18 mouse cellular contexts compared by ENCODE assay signal in genomic region chr1:74750683-74751082, GRCm38 (mm10). TPM values are rescaled to one million over a fixed set of nuclear protein-coding genes. Genes with fewer than 3 reads are reported as not detected.
DNase-seq lines count a peak whose midpoint lies in the region; ATAC-seq and TF ChIP-seq lines count a peak whose summit lies in the region.
"Had no signal": no experiment of that assay in that cellular context is flagged by ENCODE, and none has a peak within 500 bp of the region (broad histone marks: within the 10 kb centered on the region; RNA-seq: fewer than 3 reads in every experiment).

No protein-coding gene starts in this region.

- H3K4me2 ChIP-seq in hindbrain, postnatal 0 days (ENCODE audit: low read depth, low read length) = no peak overlapping the region
- no peak overlapping the region for H3K4me2 ChIP-seq in hindbrain, embryonic 12.5 days (replicated peaks)
- H3K4me2 ChIP-seq: heart, embryonic 13.5 days; liver, embryonic 13.5 days; midbrain, embryonic 12.5 days had no signal

- no peak for TF ChIP-seq CTCF in hindbrain, postnatal 0 days (IDR thresholded peaks at IDR 0.05; ENCODE audit: low read depth)
- TF ChIP-seq CTCF in lung, adult 2 months (IDR thresholded peaks at IDR 0.05; ENCODE audit: insufficient read depth, low read length) = no peak

- no peak overlapping the region for H3K27ac ChIP-seq in hindbrain, postnatal 0 days
- H3K27ac ChIP-seq in hindbrain, embryonic 12.5 days = no peak overlapping the region
- H3K27ac ChIP-seq: hindbrain, embryonic 10.5 days; liver, embryonic 13.5 days; macrophage; midbrain, embryonic 12.5 days had no signal

- peaks cover 18% of the 10 kb centered on the region; the same call in 1 of the 2 replicates for H3K27me3 ChIP-seq in hindbrain, postnatal 0 days (ENCODE audit: insufficient read depth, low read length)
- H3K27me3 ChIP-seq in hindbrain, embryonic 12.5 days = peaks cover 30% of the 10 kb centered on the region

- WGBS in hindbrain, postnatal 0 days = 53% methylated on average over 4 of the region's 4 CpGs
- 80% methylated on average over 4 of the region's 4 CpGs for WGBS in hindbrain, embryonic 12.5 days
- WGBS in lung, adult 2 months = 66% methylated on average over 4 of the region's 4 CpGs

- H3K36me3 ChIP-seq in hindbrain, postnatal 0 days (ENCODE audit: insufficient read depth, low read length) = no peaks in the 10 kb centered on the region
- no peaks in the 10 kb centered on the region for H3K36me3 ChIP-seq in hindbrain, embryonic 12.5 days
- H3K36me3 ChIP-seq: heart, embryonic 13.5 days; hindbrain, embryonic 10.5 days; liver, embryonic 13.5 days; midbrain, embryonic 12.5 days had no signal

- H3K4me3 ChIP-seq in hindbrain, postnatal 0 days (ENCODE audit: low read length) = no peak overlapping the region
- no peak overlapping the region for H3K4me3 ChIP-seq in hindbrain, embryonic 12.5 days
- no peak overlapping the region for H3K4me3 ChIP-seq in lung, adult 2 months (replicated peaks; ENCODE audit: extremely low read depth, low read depth, low read length)
- H3K4me3 ChIP-seq: heart, embryonic 13.5 days; hindbrain, embryonic 10.5 days; liver, embryonic 13.5 days; midbrain, embryonic 12.5 days had no signal

- no peaks in the 10 kb centered on the region for H3K4me1 ChIP-seq in hindbrain, postnatal 0 days (ENCODE audit: insufficient read depth, low read length)
- H3K4me1 ChIP-seq in hindbrain, embryonic 12.5 days = peaks cover 2% of the 10 kb centered on the region
- H3K4me1 ChIP-seq in lung, adult 2 months (ENCODE audit: control insufficient read depth, insufficient read depth, low read length) = no peaks in the 10 kb centered on the region; the same call in 1 of the 2 replicates

- no peak for ATAC-seq in hindbrain, postnatal 0 days
- ATAC-seq in hindbrain, embryonic 12.5 days (ENCODE audit: low FRiP score) = no peak
- ATAC-seq: forebrain, embryonic 16.5 days had no signal

- TF ChIP-seq POLR2A in lung, adult 2 months (IDR thresholded peaks at IDR 0.05; ENCODE audit: borderline replicate concordance, extremely low read depth, low read depth, low read length) = no peak

- DNase-seq in hindbrain, postnatal 0 days (ENCODE audit: low spot score) = peak; percentile 38
- peak; percentile 17 for DNase-seq in lung, postnatal 14 days
- no peak for DNase-seq in lung, adult 2 months
- peak; percentile 90 to 94 for DNase-seq in kidney, adult 8-10 months
- DNase-seq in kidney, postnatal 14 days = peak; percentile 74
- DNase-seq in adrenal gland, postnatal 14 days = no peak
- DNase-seq: cerebellum, postnatal 14 days; gastrocnemius, postnatal 25 days; liver, embryonic 13.5 days; right cerebral cortex, postnatal 25 days had no signal

- no peak overlapping the region for H3K9ac ChIP-seq in hindbrain, postnatal 0 days (replicated peaks; ENCODE audit: low read length)
- no peak overlapping the region for H3K9ac ChIP-seq in hindbrain, embryonic 12.5 days
- H3K9ac ChIP-seq: heart, embryonic 13.5 days; liver, embryonic 13.5 days; midbrain, embryonic 12.5 days had no signal

- H3K9me3 ChIP-seq in hindbrain, postnatal 0 days (ENCODE audit: low read length) = no peaks in the 10 kb centered on the region
- H3K9me3 ChIP-seq in hindbrain, embryonic 12.5 days (replicated peaks) = no peaks in the 10 kb centered on the region
- H3K9me3 ChIP-seq: heart, embryonic 13.5 days; hindbrain, embryonic 10.5 days; liver, embryonic 13.5 days; midbrain, embryonic 12.5 days had no signal

RNA-seq across cellular contexts. Expression of gene Prkag3, which starts 1.7 kb away (rescaled TPM):
- total RNA-seq in hindbrain, postnatal 0 days (2014; rRNA removed) = not detected in 2 replicates
- not detected in 2 replicates for polyA plus RNA-seq in hindbrain, postnatal 0 days (2015; fragmentation: Nextera tagmentation; extraction: Ambion mirVana)
- polyA plus RNA-seq in hindbrain, embryonic 12.5 days (2016; fragmentation: Nextera tagmentation; extraction: Ambion mirVana) = 0.21 and 0.38 TPM in 2 replicates
- polyA plus RNA-seq in lung, adult 2 months (2012; rRNA removed) = 5.9 and 11.4 TPM in 2 replicates
- 0.15 TPM in 1 of 2 replicates, not detected in the other for total RNA-seq in adrenal gland, postnatal 14 days (2021)
- total RNA-seq: layer of hippocampus, postnatal 10 days; MEL had no signal
- polyA plus RNA-seq: forebrain, embryonic 16.5 days; hindbrain, embryonic 10.5 days; macrophage; midbrain, embryonic 12.5 days had no signal

RNA-seq across cellular contexts. Expression of gene Wnt6, which starts 21.0 kb away (rescaled TPM):
- total RNA-seq in hindbrain, postnatal 0 days (2014; rRNA removed) = 5.9 and 11.2 TPM in 2 replicates
- 6.7 and 7.4 TPM in 2 replicates for polyA plus RNA-seq in hindbrain, postnatal 0 days (2015; fragmentation: Nextera tagmentation; extraction: Ambion mirVana)
- polyA plus RNA-seq in hindbrain, embryonic 12.5 days (2016; fragmentation: Nextera tagmentation; extraction: Ambion mirVana) = 9.6 and 11.4 TPM in 2 replicates
- polyA plus RNA-seq in lung, adult 2 months (2012; rRNA removed) = 0.55 and 0.65 TPM in 2 replicates
- total RNA-seq in adrenal gland, postnatal 14 days (2021) = 2.4 and 3.2 TPM in 2 replicates
- total RNA-seq: MEL had no signal
- polyA plus RNA-seq: macrophage had no signal

RNA-seq across cellular contexts. Expression of gene Cyp27a1, which starts 37.3 kb away (rescaled TPM):
- 0.79 and 2.8 TPM in 2 replicates for total RNA-seq in hindbrain, postnatal 0 days (2014; rRNA removed)
- polyA plus RNA-seq in hindbrain, postnatal 0 days (2015; fragmentation: Nextera tagmentation; extraction: Ambion mirVana) = 3.0 and 3.2 TPM in 2 replicates
- polyA plus RNA-seq in hindbrain, embryonic 12.5 days (2016; fragmentation: Nextera tagmentation; extraction: Ambion mirVana) = 3.2 and 4.6 TPM in 2 replicates
- polyA plus RNA-seq in lung, adult 2 months (2012; rRNA removed) = 16.9 and 25.4 TPM in 2 replicates
- 26.0 and 27.2 TPM in 2 replicates for total RNA-seq in adrenal gland, postnatal 14 days (2021)
- total RNA-seq: MEL had no signal

RNA-seq across cellular contexts. Expression of gene Wnt10a, which starts 40.6 kb away (rescaled TPM):
- total RNA-seq in hindbrain, postnatal 0 days (2014; rRNA removed) = 1.8 and 2.7 TPM in 2 replicates
- 0.48 and 0.68 TPM in 2 replicates for polyA plus RNA-seq in hindbrain, postnatal 0 days (2015; fragmentation: Nextera tagmentation; extraction: Ambion mirVana)
- polyA plus RNA-seq in hindbrain, embryonic 12.5 days (2016; fragmentation: Nextera tagmentation; extraction: Ambion mirVana) = 1.2 and 2.3 TPM in 2 replicates
- polyA plus RNA-seq in lung, adult 2 months (2012; rRNA removed) = 0.08 and 2.6 TPM in 2 replicates
- 0.30 TPM in 2 replicates for total RNA-seq in adrenal gland, postnatal 14 days (2021)
- total RNA-seq: gastrocnemius, postnatal 25 days; MEL had no signal
- polyA plus RNA-seq: heart, embryonic 13.5 days; liver, embryonic 13.5 days; macrophage had no signal

Comparison
In these comparisons a context has a peak if more than half of its experiments do, and no peak if none do; other contexts are left out.
1. DNase-seq: peak in hindbrain, postnatal 0 days (single experiment), lung, postnatal 14 days (single experiment), kidney, adult 8-10 months (2 of 2) and kidney, postnatal 14 days (single experiment); none in lung, adult 2 months (single experiment) and adrenal gland, postnatal 14 days (single experiment).